Mouse (Mus musculus) kidney, adult 2 months (tissue): ENCODE results near the gene Apobr.

ENCODE experiments used
- CTCF ChIP-seq: fragments of 200-500 bp; conservative IDR thresholded peaks from 2 replicates; pipeline ENCODE4 v1.5.1; 2011; ENCODE audit warnings: low read depth, mild to moderate bottlenecking, control low read depth, low read length, moderate library complexity, mixed read lengths; ENCODE audit not compliant: insufficient read depth, insufficient read length
- POLR2A ChIP-seq: fragments of 200-500 bp; IDR thresholded peaks from one replicate; pipeline ENCODE4 v1.6.1; 2011; ENCODE audit warnings: low read depth, low read length, control low read depth

DNA sequence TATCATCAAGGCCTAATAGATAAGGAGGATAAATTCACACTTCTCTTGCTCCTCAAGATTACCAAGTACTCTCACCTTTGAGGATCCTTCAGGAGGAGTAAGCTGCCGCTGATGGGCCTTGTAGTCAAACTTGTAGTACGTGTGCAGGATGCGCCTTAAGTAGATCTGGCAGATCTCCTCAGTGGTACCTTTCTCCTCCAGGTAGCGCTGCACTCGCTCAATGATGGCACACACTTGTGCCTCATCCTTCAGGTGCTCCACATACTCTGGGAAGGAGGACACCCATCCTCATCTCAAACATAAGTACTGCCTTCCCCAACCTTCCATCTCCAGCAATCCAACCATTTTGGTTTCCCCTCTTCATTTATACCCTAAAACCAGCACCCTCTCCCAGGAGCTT lies 28.1 kb upstream of the Apobr start:
- no peak for TF ChIP-seq POLR2A
- no peak for TF ChIP-seq CTCF
